Mouse (Mus musculus) forebrain, embryonic 12.5 days (tissue): Measurements from ENCODE around the gene Gng7. TPM values are rescaled to one million over a fixed set of nuclear protein-coding genes. Genes with fewer than 3 reads are reported as not detected.

ENCODE experiments used
- polyA plus RNA-seq: library from polyadenylated mRNA; unstranded; fragments of >200 nt; fragmentation: Nextera tagmentation; extraction: Ambion mirVana; gene quantifications from 2 replicates; pipeline ENCODE4 v1.2.1, GENCODE M21; 2016

Gene Gng7
- polyA plus RNA-seq, 1 experiment from 2014 or later, result 9.8 TPM

Other genes starting within 250 kb of the Gng7 start
- 77.1 and 89.4 TPM in 2 replicates for gene Sf3a2, start 216.7 kb downstream of the Gng7 start, polyA plus RNA-seq
- 152 and 156 TPM in 2 replicates for gene Plekhj1, start 216.3 kb downstream of the Gng7 start, polyA plus RNA-seq
- gene Amh, start 209.7 kb downstream of the Gng7 start, polyA plus RNA-seq, result 0.15 TPM in 1 of 2 replicates, not detected in the other
- gene Jsrp1, start 201.4 kb downstream of the Gng7 start, polyA plus RNA-seq, result 0.27 and 0.36 TPM in 2 replicates
- 1,463 and 1,490 TPM in 2 replicates for gene Oaz1, start 188.3 kb downstream of the Gng7 start, polyA plus RNA-seq
- 1.5 and 1.7 TPM in 2 replicates for gene Lingo3, start 170.9 kb downstream of the Gng7 start, polyA plus RNA-seq
- 274 and 289 TPM in 2 replicates for gene Lsm7, start 159.7 kb downstream of the Gng7 start, polyA plus RNA-seq
- gene Sppl2b, start 159.7 kb downstream of the Gng7 start, polyA plus RNA-seq, result 43.3 and 44.0 TPM in 2 replicates
- gene Tmprss9, start 143.1 kb downstream of the Gng7 start, polyA plus RNA-seq, result 0.06 and 0.08 TPM in 2 replicates
- gene Timm13, start 114.0 kb downstream of the Gng7 start, polyA plus RNA-seq, result 311 and 314 TPM in 2 replicates
- gene Lmnb2, start 96.7 kb downstream of the Gng7 start, polyA plus RNA-seq, result 67.7 and 73.8 TPM in 2 replicates
- gene Gadd45b, start 84.9 kb downstream of the Gng7 start, polyA plus RNA-seq, result 8.2 and 9.8 TPM in 2 replicates
- gene Diras1, start 10.7 kb upstream of the Gng7 start, polyA plus RNA-seq, result 8.7 and 11.6 TPM in 2 replicates
- gene Slc39a3, start 22.5 kb upstream of the Gng7 start, polyA plus RNA-seq, result 29.2 and 32.8 TPM in 2 replicates
- gene Sgta, start 45.2 kb upstream of the Gng7 start, polyA plus RNA-seq, result 262 and 280 TPM in 2 replicates
- 65.0 and 69.2 TPM in 2 replicates for gene Thop1, start 55.1 kb upstream of the Gng7 start, polyA plus RNA-seq
- gene Creb3l3, start 83.9 kb upstream of the Gng7 start, polyA plus RNA-seq, result 0.46 and 0.69 TPM in 2 replicates
- 208 and 210 TPM in 2 replicates for gene Map2k2, start 91.0 kb upstream of the Gng7 start, polyA plus RNA-seq
- 12.4 and 13.5 TPM in 2 replicates for gene Zbtb7a, start 120.3 kb upstream of the Gng7 start, polyA plus RNA-seq
- gene Pias4, start 153.0 kb upstream of the Gng7 start, polyA plus RNA-seq, result 51.6 and 52.9 TPM in 2 replicates
- gene Eef2, start 161.7 kb upstream of the Gng7 start, polyA plus RNA-seq, result 518 and 540 TPM in 2 replicates
- 62.8 and 67.4 TPM in 2 replicates for gene Dapk3, start 168.1 kb upstream of the Gng7 start, polyA plus RNA-seq
- not detected in 2 replicates for gene 4930442H23Rik, start 168.9 kb upstream of the Gng7 start, polyA plus RNA-seq
- not detected in 2 replicates for gene Nmrk2, start 187.1 kb upstream of the Gng7 start, polyA plus RNA-seq
- gene Atcay, start 215.9 kb upstream of the Gng7 start, polyA plus RNA-seq, result 31.8 and 33.9 TPM in 2 replicates
- gene Zfr2, start 218.2 kb upstream of the Gng7 start, polyA plus RNA-seq, result 9.0 and 10.0 TPM in 2 replicates
- gene Matk, start 238.0 kb upstream of the Gng7 start, polyA plus RNA-seq, result 4.1 and 5.7 TPM in 2 replicates